ENCODE assay signal across 12 mouse cellular contexts in genomic region chr16:43510516-43510915, GRCm38 (mm10).
DNase-seq lines count a peak whose midpoint lies in the region; ATAC-seq and TF ChIP-seq lines count a peak whose summit lies in the region.
"Had no signal": no experiment of that assay in that cellular context is flagged by ENCODE, and none has a peak within 500 bp of the region (broad histone marks: within the 10 kb centered on the region; RNA-seq: fewer than 3 reads in every experiment).

No protein-coding gene starts in this region.

- no peaks in the 10 kb centered on the region; the same call in 1 of the 2 replicates for H3K4me1 ChIP-seq in cortical plate, adult 2 months (ENCODE audit: control insufficient read depth, insufficient read depth, low read length)
- peaks cover 37% of the 10 kb centered on the region for H3K4me1 ChIP-seq in midbrain, embryonic 14.5 days (ENCODE audit: control insufficient read depth, insufficient read depth, low read length)

- H3K4me3 ChIP-seq in cortical plate, adult 2 months (ENCODE audit: insufficient read depth, low read length) = no peak overlapping the region
- H3K4me3 ChIP-seq in midbrain, embryonic 14.5 days (replicated peaks; ENCODE audit: low read depth, low read length) = peak overlapping the region; percentile 4; the same call in 1 of the 2 replicates
- H3K4me3 ChIP-seq: limb, embryonic 13.5 days had no signal

- no peak for TF ChIP-seq POLR2A in cortical plate, adult 2 months (IDR thresholded peaks at IDR 0.05; ENCODE audit: extremely low read depth, insufficient read depth, low read length)

- H3K36me3 ChIP-seq in midbrain, embryonic 14.5 days (ENCODE audit: control insufficient read depth, insufficient read depth, low read length) = no peaks in the 10 kb centered on the region
- H3K36me3 ChIP-seq: limb, embryonic 13.5 days had no signal

- H3K27me3 ChIP-seq in midbrain, embryonic 14.5 days (ENCODE audit: control insufficient read depth, insufficient read depth, low read length) = no peaks in the 10 kb centered on the region
- H3K27me3 ChIP-seq: limb, embryonic 13.5 days; Patski had no signal

- DNase-seq in heart, adult 11 months = peak; percentile 89
- no peak for DNase-seq in heart, adult 8-10 months (ENCODE audit: low spot score)
- DNase-seq in A20 (ENCODE audit: low read depth, low spot score) (peak; percentile 75), MN1 (ENCODE audit: low spot score) (no peak)
- DNase-seq in midbrain, embryonic 14.5 days = peak; percentile 62
- no peak for DNase-seq in urinary bladder, adult 2 months (ENCODE audit: low spot score)
- DNase-seq: kidney, postnatal 10 days; lung, embryonic 14.5 days had no signal

- no peaks in the 10 kb centered on the region for H3K9me3 ChIP-seq in midbrain, embryonic 14.5 days (ENCODE audit: control insufficient read depth, low read length)
- H3K9me3 ChIP-seq: limb, embryonic 13.5 days had no signal

- no peak overlapping the region for H3K9ac ChIP-seq in midbrain, embryonic 14.5 days (replicated peaks; ENCODE audit: low read length)
- H3K9ac ChIP-seq: limb, embryonic 13.5 days; lung, embryonic 14.5 days had no signal

- peak overlapping the region; percentile 84 for H3K27ac ChIP-seq in cortical plate, adult 2 months (ENCODE audit: insufficient read depth, low read length)
- 0 out of 2 replicates have a peak overlapping the region, but pooled peaks have one; percentile 5 for H3K27ac ChIP-seq in midbrain, embryonic 14.5 days (replicated peaks; ENCODE audit: low read depth, low read length)
- H3K27ac ChIP-seq: limb, embryonic 13.5 days had no signal

- peak overlapping the region; percentile 42 for H3K4me2 ChIP-seq in midbrain, embryonic 14.5 days (ENCODE audit: low read length)
- H3K4me2 ChIP-seq: limb, embryonic 13.5 days; lung, embryonic 14.5 days had no signal

- 46% methylated on average over 5 of the region's 5 CpGs for WGBS in midbrain, embryonic 14.5 days

- TF ChIP-seq CTCF in cortical plate, adult 2 months (IDR thresholded peaks at IDR 0.05; ENCODE audit: extremely low read depth, insufficient read depth, low read length) = peak; percentile 20; the same call in 1 of the 2 replicates

- ATAC-seq in midbrain, embryonic 14.5 days (ENCODE audit: low FRiP score, low TSS enrichment) = no peak
- ATAC-seq: inflammation-experienced regulatory T-cells, adult 6 months; Patski had no signal

Comparison
In these comparisons a context has a peak if more than half of its experiments do, and no peak if none do; other contexts are left out.
1. DNase-seq: peak in heart, adult 11 months (single experiment), A20 (single experiment) and midbrain, embryonic 14.5 days (single experiment); none in heart, adult 8-10 months (single experiment), urinary bladder, adult 2 months (single experiment) and MN1 (single experiment).